Mouse (Mus musculus) heart, adult 18-20 months (tissue): Measurements from ENCODE around the gene Dhtkd1. TPM values are rescaled to one million over a fixed set of nuclear protein-coding genes. Genes with fewer than 3 reads are reported as not detected.
A peak's percentile ranks its signal among the peaks of the same experiment; 100 is the strongest.

ENCODE experiments used
- DNase-seq, 2 experiments: peaks; one replicate each; pipeline ENCODE4 v3.0.0; 2021 to 2022; ENCODE audit warnings: mixed read lengths in 1 of 2
- total RNA-seq, 2 experiments: library from RNA; stranded (reverse); gene quantifications; 2 replicates each; pipeline ENCODE4 v1.2.3; 2021

Gene Dhtkd1
- total RNA-seq, 2 experiments from 2014 or later, result 4.2 to 5.1 TPM

GRCm38 (mm10) chr2:5930291-5931054, 12.1 kb downstream of the Dhtkd1 start:
- peak in 1 of 2 experiments; percentile 11 for DNase-seq

- no peak for DNase-seq
These were observed 12.8 kb downstream of the Dhtkd1 start for GRCm38 (mm10) chr2:5929793-5930192.

GRCm38 (mm10) chr2:5927481-5927880, 15.1 kb downstream of the Dhtkd1 start:
- DNase-seq, result no peak

GRCm38 (mm10) chr2:5923786-5924185, 18.8 kb downstream of the Dhtkd1 start:
- DNase-seq, result no peak

- no peak for DNase-seq
These were observed 19.8 kb downstream of the Dhtkd1 start for GRCm38 (mm10) chr2:5922823-5923222.

- DNase-seq, result no peak
These were observed 31.2 kb downstream of the Dhtkd1 start for GRCm38 (mm10) chr2:5911282-5911965.

GRCm38 (mm10) chr2:5906625-5907024, 36.0 kb downstream of the Dhtkd1 start:
- DNase-seq, result peak; percentile 7 to 57

- peak; percentile 14 to 36 for DNase-seq
These were observed 36.5 kb downstream of the Dhtkd1 start for GRCm38 (mm10) chr2:5906092-5906491.

- no peak for DNase-seq
These were observed 42.4 kb downstream of the Dhtkd1 start for GRCm38 (mm10) chr2:5900145-5900544.

GRCm38 (mm10) chr2:5894843-5895570, 47.6 kb downstream of the Dhtkd1 start, which contains the start of gene Sec61a2:
Sec61a2 (minus strand) TSS chr2:5895432.
- peak; percentile 98 to 100 for DNase-seq

- DNase-seq, result peak in 1 of 2 experiments; percentile 12
These were observed 48.3 kb downstream of the Dhtkd1 start for GRCm38 (mm10) chr2:5894296-5894695.

GRCm38 (mm10) chr2:5889412-5889811, 53.2 kb downstream of the Dhtkd1 start:
- DNase-seq, result no peak

- no peak for DNase-seq
These were observed 53.7 kb downstream of the Dhtkd1 start for GRCm38 (mm10) chr2:5888865-5889264.

- no peak for DNase-seq
These were observed 65.1 kb downstream of the Dhtkd1 start for GRCm38 (mm10) chr2:5877446-5877845.

GRCm38 (mm10) chr2:5869746-5870145, 72.8 kb downstream of the Dhtkd1 start:
- DNase-seq, result no peak

- DNase-seq, result no peak
These were observed 74.9 kb downstream of the Dhtkd1 start for GRCm38 (mm10) chr2:5867681-5868080.

- no peak for DNase-seq
These were observed 79.8 kb downstream of the Dhtkd1 start, which contains the start of gene Gm13199 for GRCm38 (mm10) chr2:5862834-5863233. Gm13199 (minus strand) TSS chr2:5862934.

- no peak for DNase-seq
These were observed 90.7 kb downstream of the Dhtkd1 start for GRCm38 (mm10) chr2:5851866-5852265.

- DNase-seq, result peak in 1 of 2 experiments; percentile 6
These were observed 91.5 kb downstream of the Dhtkd1 start for GRCm38 (mm10) chr2:5851116-5851515.
